Mouse (Mus musculus) heart, embryonic 15.5 days (tissue): ENCODE results near the gene Hormad2. TPM values are rescaled to one million over a fixed set of nuclear protein-coding genes. Genes with fewer than 3 reads are reported as not detected.

Experiments used
- ATAC-seq: fragments of 200-750 bp; cut with Nextera tagmentation; replicated peaks from 2 replicates; pipeline ENCODE4 v1.8.0; 2017; ENCODE audit warnings: low read depth, moderate TSS enrichment; ENCODE audit not compliant: insufficient number of reproducible peaks, insufficient read depth, low FRiP score
- H3K27ac ChIP-seq: fragments of 300-500 bp; sonication (generic); 2 replicates; pipeline ENCODE4 v1.5.1; 2015; ENCODE audit warnings: mild to moderate bottlenecking, inconsistent platforms
- H3K27me3 ChIP-seq: fragments of 300-500 bp; sonication (generic); 2 replicates; pipeline ENCODE4 v1.6.1; 2015; ENCODE audit warnings: inconsistent platforms
- H3K36me3 ChIP-seq: fragments of 300-500 bp; sonication (generic); 2 replicates; pipeline ENCODE4 v1.6.1; 2015; ENCODE audit warnings: mild to moderate bottlenecking, inconsistent platforms
- H3K4me1 ChIP-seq: fragments of 300-500 bp; sonication (generic); replicated peaks from 2 replicates; pipeline ENCODE4 v1.6.1; 2015; ENCODE audit warnings: inconsistent platforms
- H3K4me2 ChIP-seq: fragments of 300-500 bp; sonication (generic); 2 replicates; pipeline ENCODE4 v1.6.1; 2015; ENCODE audit warnings: inconsistent platforms, mild to moderate bottlenecking, moderate library complexity
- H3K4me3 ChIP-seq: fragments of 300-500 bp; sonication (generic); 2 replicates; pipeline ENCODE4 v1.5.1; 2015; ENCODE audit warnings: mild to moderate bottlenecking, inconsistent platforms
- H3K9ac ChIP-seq: fragments of 300-500 bp; sonication (generic); 2 replicates; pipeline ENCODE4 v1.6.1; 2015; ENCODE audit warnings: mild to moderate bottlenecking, inconsistent platforms
- H3K9me3 ChIP-seq: fragments of 300-500 bp; sonication (generic); replicated peaks from 2 replicates; pipeline ENCODE4 v1.6.1; 2016; ENCODE audit warnings: inconsistent platforms
- WGBS: fragments of 180-500 bp; shearing (Covaris S2); methylation state at CpG from one replicate; pipeline ENCODE4 v1.1.7; 2015; ENCODE audit warnings: mixed read lengths; 5-methylcytosine and 5-hydroxymethylcytosine counted together
- polyA plus RNA-seq: library from polyadenylated mRNA; unstranded; fragments of >200 nt; fragmentation: Nextera tagmentation; extraction: Ambion mirVana; gene quantifications from 2 replicates; pipeline ENCODE4 v1.2.1, GENCODE M21; 2015

Hormad2 gene
- polyA plus RNA-seq, 1 experiment from 2014 or later: 0.06 TPM

GRCm38 (mm10) chr11:4339275-4339674 is 101.6 kb downstream of the Hormad2 start:
- Histone ChIP-seq H3K27ac (no peak overlapping the region), H3K4me1 (no peaks in the 10 kb centered on the region), H3K4me2 (no peak overlapping the region), H3K4me3 (no peak overlapping the region), H3K36me3 (no peaks in the 10 kb centered on the region), H3K9ac (no peak overlapping the region), H3K9me3 (no peaks in the 10 kb centered on the region), H3K27me3 (no peaks in the 10 kb centered on the region)
- ATAC-seq: no peak
- WGBS: 72% methylated on average over 1 of the region's 1 CpGs

GRCm38 (mm10) chr11:4336693-4337283 is 104.1 kb downstream of the Hormad2 start:
- H3K9me3 ChIP-seq: no peaks in the 10 kb centered on the region
- no peak overlapping the region for H3K9ac ChIP-seq
- ATAC-seq: no peak
- 78% methylated on average over 8 of the region's 8 CpGs for WGBS
- no peak overlapping the region for H3K4me2 ChIP-seq
- no peaks in the 10 kb centered on the region for H3K27me3 ChIP-seq
- no peaks in the 10 kb centered on the region for H3K36me3 ChIP-seq
- no peaks in the 10 kb centered on the region for H3K4me1 ChIP-seq
- no peak overlapping the region for H3K4me3 ChIP-seq
- H3K27ac ChIP-seq: no peak overlapping the region

DNA sequence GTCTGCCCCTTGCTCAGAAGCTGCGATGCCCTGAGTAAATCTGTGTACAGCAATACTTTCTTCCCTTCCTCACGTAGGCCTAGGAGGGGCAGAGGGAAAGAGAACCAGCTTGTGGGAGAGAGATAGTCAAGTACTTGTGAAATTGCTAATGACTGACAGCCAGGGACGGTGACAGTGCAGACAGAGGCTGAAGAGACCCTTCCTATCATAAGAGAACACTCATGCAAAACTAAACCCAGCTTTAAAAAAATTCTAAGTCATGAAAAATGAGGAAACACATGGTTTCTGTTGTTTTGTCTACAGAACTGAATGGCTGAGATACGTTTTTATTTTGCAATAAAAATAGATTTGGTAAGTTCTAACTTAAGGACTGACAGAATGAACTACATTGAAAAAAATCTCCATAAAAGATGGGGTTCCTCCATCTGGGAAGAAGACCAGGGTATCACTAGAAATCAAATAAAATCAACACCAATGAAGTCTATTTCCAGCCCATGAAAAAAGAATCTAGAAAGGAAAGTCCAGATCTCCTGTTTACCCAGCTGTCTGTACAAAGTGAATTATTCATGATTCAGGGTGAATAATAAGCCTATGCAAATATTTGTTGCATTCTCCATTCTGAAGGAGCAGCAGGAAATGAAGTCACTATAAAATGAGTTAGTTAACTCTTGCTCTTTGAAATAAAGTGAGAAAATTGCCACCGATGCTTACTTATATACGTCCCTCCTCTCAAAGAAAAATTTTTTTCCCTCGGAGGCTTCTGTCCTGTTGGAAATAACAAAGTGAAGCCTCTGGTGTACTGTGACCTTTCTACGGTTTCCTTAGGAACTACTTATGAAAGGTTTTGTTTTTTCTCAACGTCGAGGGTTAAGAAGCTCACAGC is 104.9 kb downstream of the Hormad2 start:
- Histone ChIP-seq H3K27ac (no peak overlapping the region), H3K36me3 (no peaks in the 10 kb centered on the region), H3K9ac (no peak overlapping the region), H3K4me2 (no peak overlapping the region), H3K27me3 (no peaks in the 10 kb centered on the region), H3K9me3 (no peaks in the 10 kb centered on the region), H3K4me1 (no peaks in the 10 kb centered on the region), H3K4me3 (no peak overlapping the region)
- ATAC-seq: no peak
- 61% methylated on average over 10 of the region's 10 CpGs for WGBS

GRCm38 (mm10) chr11:4332961-4333360 is 107.9 kb downstream of the Hormad2 start:
- H3K4me3 ChIP-seq: no peak overlapping the region
- H3K27me3 ChIP-seq: no peaks in the 10 kb centered on the region
- H3K9me3 ChIP-seq: no peaks in the 10 kb centered on the region
- H3K9ac ChIP-seq: no peak overlapping the region
- ATAC-seq: no peak
- H3K36me3 ChIP-seq: no peaks in the 10 kb centered on the region
- no peaks in the 10 kb centered on the region for H3K4me1 ChIP-seq
- H3K27ac ChIP-seq: no peak overlapping the region
- 82% methylated on average over 2 of the region's 2 CpGs for WGBS
- H3K4me2 ChIP-seq: no peak overlapping the region

DNA sequence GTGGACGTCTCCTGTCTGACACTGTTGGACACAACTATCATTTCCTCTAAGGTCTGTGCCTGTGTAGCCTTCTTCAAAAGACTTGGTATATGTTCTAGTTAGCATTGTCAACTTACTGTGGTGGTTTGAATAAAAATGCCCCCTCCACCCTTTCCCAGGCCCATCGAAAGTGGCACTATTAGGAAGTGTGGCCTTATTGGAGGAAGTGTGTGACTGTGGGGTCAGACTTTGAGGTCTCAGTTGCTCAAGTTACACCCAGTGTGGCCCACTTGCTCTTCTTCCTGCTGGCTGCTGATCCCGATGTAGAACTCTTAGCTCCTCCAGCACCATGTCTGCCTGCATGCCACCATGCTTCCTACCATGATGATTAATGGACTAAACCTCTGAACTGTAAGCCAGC is 112.7 kb downstream of the Hormad2 start:
- Histone ChIP-seq H3K4me1 (no peaks in the 10 kb centered on the region), H3K9ac (no peak overlapping the region), H3K36me3 (no peaks in the 10 kb centered on the region), H3K27me3 (no peaks in the 10 kb centered on the region), H3K4me2 (no peak overlapping the region), H3K4me3 (no peak overlapping the region), H3K9me3 (no peaks in the 10 kb centered on the region), H3K27ac (no peak overlapping the region)
- WGBS: 69% methylated on average over 3 of the region's 3 CpGs
- no peak for ATAC-seq

GRCm38 (mm10) chr11:4323481-4323880 is 117.4 kb downstream of the Hormad2 start:
- ATAC-seq: no peak
- Histone ChIP-seq H3K4me3 (no peak overlapping the region), H3K4me2 (no peak overlapping the region), H3K27me3 (peaks cover 5% of the 10 kb centered on the region; the same call in 1 of the 2 replicates), H3K36me3 (no peaks in the 10 kb centered on the region), H3K9me3 (no peaks in the 10 kb centered on the region), H3K27ac (no peak overlapping the region), H3K9ac (no peak overlapping the region), H3K4me1 (no peaks in the 10 kb centered on the region)
- 71% methylated on average over 11 of the region's 11 CpGs for WGBS

GRCm38 (mm10) chr11:4322943-4323342 is 118.0 kb downstream of the Hormad2 start:
- no peaks in the 10 kb centered on the region for H3K4me1 ChIP-seq
- 74% methylated on average over 6 of the region's 6 CpGs for WGBS
- H3K36me3 ChIP-seq: no peaks in the 10 kb centered on the region
- no peak overlapping the region for H3K27ac ChIP-seq
- no peaks in the 10 kb centered on the region for H3K9me3 ChIP-seq
- peaks cover 5% of the 10 kb centered on the region; the same call in 1 of the 2 replicates for H3K27me3 ChIP-seq
- H3K9ac ChIP-seq: no peak overlapping the region
- no peak for ATAC-seq
- H3K4me3 ChIP-seq: no peak overlapping the region
- H3K4me2 ChIP-seq: no peak overlapping the region

DNA sequence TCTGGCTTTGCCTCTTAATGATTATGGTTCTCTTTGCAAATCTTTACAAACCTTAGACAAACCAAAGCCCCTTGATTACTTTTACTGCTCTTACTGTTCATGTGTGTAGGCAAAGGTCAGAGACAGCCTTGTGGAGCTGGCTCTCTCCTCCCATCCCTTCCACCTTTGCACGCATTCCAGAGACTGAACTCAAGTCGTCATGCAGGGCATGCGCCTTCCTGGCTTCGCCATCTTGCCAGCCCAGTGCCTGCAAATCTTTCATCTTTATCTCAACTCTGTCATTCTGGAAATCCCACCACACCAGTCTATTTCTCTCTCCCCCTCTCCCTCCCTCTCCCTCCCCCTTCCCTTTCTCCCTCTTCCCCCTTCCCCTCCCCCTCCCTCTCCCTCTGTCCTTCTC is 120.0 kb downstream of the Hormad2 start:
- Histone ChIP-seq H3K4me3 (no peak overlapping the region), H3K9ac (no peak overlapping the region)
- no peak for ATAC-seq

DNA sequence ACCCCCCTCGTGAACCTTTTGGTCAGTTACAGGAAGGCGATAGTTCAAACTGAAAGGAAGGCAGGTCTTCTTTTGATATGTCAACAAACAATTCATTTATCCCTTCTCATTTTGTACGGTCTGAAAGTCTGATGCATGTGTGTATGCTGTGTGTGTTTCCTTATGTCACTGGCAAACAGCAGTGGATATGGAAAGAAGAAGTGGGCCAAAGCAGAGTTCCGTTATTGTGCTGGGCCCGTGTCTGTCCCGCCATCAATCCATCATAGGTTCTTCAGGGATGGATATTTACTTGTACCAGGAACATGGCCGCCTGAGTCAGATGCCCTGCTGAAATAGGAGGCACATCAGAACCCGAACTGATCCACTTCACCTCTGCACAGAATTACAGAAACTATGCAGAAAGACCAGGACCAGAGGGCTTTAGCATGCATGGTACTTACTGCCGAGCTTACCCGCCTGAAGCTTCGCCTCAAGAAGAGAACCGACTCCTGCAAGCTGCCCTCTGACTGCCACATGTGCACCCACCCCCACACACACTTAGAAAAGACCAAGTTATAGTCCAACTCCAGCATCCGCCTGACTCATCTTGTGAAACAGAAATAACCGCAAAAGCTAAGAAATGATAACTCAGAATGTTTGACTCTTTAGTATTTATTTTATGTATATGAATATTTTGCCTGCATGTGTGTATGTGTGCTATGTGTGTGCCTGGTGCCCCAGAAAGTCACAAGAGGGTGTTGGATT is 121.5 kb downstream of the Hormad2 start:
- no peak for ATAC-seq
- Histone ChIP-seq H3K27me3 (peaks cover 10% of the 10 kb centered on the region), H3K36me3 (no peaks in the 10 kb centered on the region), H3K4me2 (no peak overlapping the region), H3K4me1 (peaks cover under 1% of the 10 kb centered on the region; the same call in 1 of the 2 replicates), H3K4me3 (no peak overlapping the region), H3K9ac (no peak overlapping the region), H3K27ac (no peak overlapping the region), H3K9me3 (no peaks in the 10 kb centered on the region)
- 84% methylated on average over 14 of the region's 14 CpGs for WGBS

More for the DNA sequence above, 120.0 kb downstream of the Hormad2 start:
- Histone ChIP-seq H3K9me3 (no peaks in the 10 kb centered on the region), H3K4me1 (no peaks in the 10 kb centered on the region), H3K27ac (no peak overlapping the region), H3K27me3 (peaks cover 6% of the 10 kb centered on the region), H3K4me2 (no peak overlapping the region), H3K36me3 (no peaks in the 10 kb centered on the region)
- WGBS: 48% methylated on average over 4 of the region's 4 CpGs

DNA sequence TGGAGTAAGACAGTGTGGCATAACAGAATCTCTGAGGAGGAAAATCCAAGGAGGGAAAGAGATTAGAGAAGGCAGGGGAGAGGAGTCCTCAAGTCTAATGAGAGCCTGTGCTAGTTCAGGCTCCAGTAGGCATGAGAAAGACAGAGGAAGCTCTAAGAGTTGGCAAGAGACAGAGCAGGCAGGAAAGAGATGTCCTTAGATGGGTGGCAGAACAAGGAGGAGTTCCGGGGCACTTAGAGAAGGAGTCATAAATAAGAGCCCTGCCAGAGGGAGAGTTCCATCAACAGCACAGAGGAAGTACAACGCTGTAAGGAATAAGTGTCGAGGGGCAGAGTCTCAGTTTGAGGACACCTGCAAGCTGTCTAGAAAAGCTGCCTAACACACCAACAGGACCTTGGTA is 122.9 kb downstream of the Hormad2 start:
- H3K4me2 ChIP-seq: no peak overlapping the region
- no peaks in the 10 kb centered on the region for H3K9me3 ChIP-seq
- H3K27ac ChIP-seq: no peak overlapping the region
- H3K27me3 ChIP-seq: peaks cover 10% of the 10 kb centered on the region
- no peaks in the 10 kb centered on the region for H3K36me3 ChIP-seq
- H3K4me3 ChIP-seq: no peak overlapping the region
- H3K4me1 ChIP-seq: peaks cover 7% of the 10 kb centered on the region
- ATAC-seq: no peak
- 66% methylated on average over 3 of the region's 3 CpGs for WGBS
- no peak overlapping the region for H3K9ac ChIP-seq

DNA sequence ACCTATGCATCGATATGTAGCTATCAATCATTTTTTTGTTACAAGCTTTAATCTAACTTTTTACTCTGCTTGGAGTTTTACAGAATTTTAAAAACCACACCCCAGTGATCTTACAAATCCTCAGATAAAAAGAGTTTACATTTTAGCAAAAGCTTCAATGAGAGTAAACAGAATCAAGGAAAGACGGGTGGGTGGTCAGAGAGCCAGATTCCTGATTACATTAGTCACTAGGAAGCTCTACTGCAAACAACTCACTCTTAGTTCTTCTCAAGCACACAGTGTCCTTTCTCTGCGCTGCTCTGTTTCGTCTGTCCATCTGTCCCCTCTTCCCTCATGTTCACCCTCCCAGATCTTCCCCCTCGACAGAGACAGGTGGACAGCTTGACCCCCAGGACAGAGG is 123.6 kb downstream of the Hormad2 start:
- Histone ChIP-seq H3K4me2 (no peak overlapping the region), H3K27ac (no peak overlapping the region), H3K9me3 (no peaks in the 10 kb centered on the region), H3K27me3 (peaks cover 10% of the 10 kb centered on the region), H3K9ac (no peak overlapping the region), H3K36me3 (no peaks in the 10 kb centered on the region), H3K4me3 (no peak overlapping the region), H3K4me1 (peaks cover 7% of the 10 kb centered on the region)
- ATAC-seq: no peak
- 52% methylated on average over 5 of the region's 5 CpGs for WGBS
